Mouse (Mus musculus) liver, embryonic 14.5 days (tissue): ENCODE measurements around the gene Pkn1.

Experiments
- CTCF ChIP-seq: IDR thresholded peaks from 2 replicates; pipeline ENCODE4 v1.5.1; 2016; ENCODE audit warnings: antibody characterized with exemption, low read depth, control low read depth
- EP300 ChIP-seq: IDR thresholded peaks from 2 replicates; pipeline ENCODE4 v1.6.1; 2016; ENCODE audit warnings: antibody characterized with exemption, low read depth

GRCm38 (mm10) chr8:83740976-83741741 lies 42.2 kb upstream of the Pkn1 start, which contains the start of gene Adgre5:
- TF ChIP-seq CTCF: no peak
- no peak for TF ChIP-seq EP300
